Mouse (Mus musculus): Measurements from ENCODE around the gene Atp6v1e2. TPM values are rescaled to one million over a fixed set of nuclear protein-coding genes. Genes with fewer than 3 reads are reported as not detected.

Gene Atp6v1e2
- polyA plus RNA-seq, 1 experiment = not detected

DNA sequence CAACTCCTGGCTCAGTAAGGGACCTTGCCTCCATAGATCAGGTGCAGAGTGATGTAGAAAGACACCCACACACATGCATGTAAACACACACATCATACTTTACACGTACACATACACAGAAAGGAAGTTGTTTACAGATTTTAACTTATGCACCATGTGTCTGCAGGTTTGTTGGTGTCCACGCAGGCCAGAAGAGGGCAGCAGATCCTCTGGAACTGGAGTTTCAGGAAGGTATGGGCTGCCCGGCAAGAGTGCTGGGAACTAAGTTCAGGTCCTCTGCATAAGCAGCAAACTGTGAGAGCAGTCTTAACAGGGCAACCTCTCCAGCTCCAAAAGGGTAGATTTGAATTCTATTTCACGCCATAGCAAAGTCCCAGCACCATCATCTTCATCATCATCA, 32.2 kb downstream of the Atp6v1e2 start:
- TF ChIP-seq CEBPB (IDR thresholded peaks at IDR 0.05; ENCODE audit: low read depth) (no peak), MYOG (IDR thresholded peaks at IDR 0.05; ENCODE audit: control insufficient read depth, extremely low read depth, insufficient read length) (no peak), MYOD1 (IDR thresholded peaks at IDR 0.05; ENCODE audit: control insufficient read depth, insufficient read length, low read depth) (no peak), MAX (IDR thresholded peaks at IDR 0.05) (no peak), CTCF (IDR thresholded peaks at IDR 0.05; ENCODE audit: control insufficient read depth, insufficient read depth, insufficient read length) (no peak), USF1 (IDR thresholded peaks at IDR 0.05; ENCODE audit: low read depth) (no peak), FOSL1 (IDR thresholded peaks at IDR 0.05; ENCODE audit: insufficient read depth, low read length, poor library complexity, severe bottlenecking) (no peak)
- no peaks in the 10 kb centered on the region for H3K36me3 ChIP-seq (ENCODE audit: control insufficient read depth, insufficient read depth)
- H3K79me3 ChIP-seq (ENCODE audit: low read depth) = no peaks in the 10 kb centered on the region
- no peak overlapping the region for H3K4me3 ChIP-seq (ENCODE audit: insufficient read depth, poor library complexity, severe bottlenecking)
- no peaks in the 10 kb centered on the region for H3K79me2 ChIP-seq (ENCODE audit: control insufficient read depth, insufficient read depth)
- no peak overlapping the region for H3ac ChIP-seq (ENCODE audit: control insufficient read depth, insufficient read length, low read depth)
- H3K27me3 ChIP-seq (ENCODE audit: control insufficient read depth, insufficient read depth, insufficient read length) = no peaks in the 10 kb centered on the region

DNA sequence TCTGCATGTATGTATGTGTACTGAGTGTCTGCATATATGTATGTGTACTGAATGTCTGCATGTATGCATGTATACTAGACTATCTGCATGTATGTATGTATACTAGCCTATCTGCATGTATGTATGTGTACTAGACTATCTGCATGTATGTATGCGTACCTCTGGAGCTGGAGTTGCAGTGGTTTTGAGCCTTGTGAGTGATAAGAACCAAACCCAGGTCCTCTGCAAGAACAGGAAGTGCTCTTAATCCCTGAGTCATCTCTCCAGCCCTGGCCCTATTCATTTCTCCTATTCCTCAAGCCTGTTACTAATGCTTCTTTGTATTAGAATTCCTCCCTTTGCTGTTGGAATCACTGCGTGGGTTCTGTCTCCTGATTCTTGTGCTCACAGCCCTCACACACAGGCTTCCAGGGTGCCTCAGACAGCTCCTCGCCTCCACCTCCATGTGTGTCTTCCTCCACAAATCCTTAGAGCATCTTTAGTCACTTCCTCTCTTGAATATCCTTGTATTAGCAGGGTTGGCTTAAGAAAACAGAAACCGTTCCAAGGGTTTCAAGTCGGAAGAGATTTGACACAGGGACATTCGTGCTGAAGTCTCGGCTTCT, 34.6 kb downstream of the Atp6v1e2 start:
- Histone ChIP-seq H3ac (ENCODE audit: control insufficient read depth, insufficient read length, low read depth) (no peak overlapping the region), H3K79me3 (ENCODE audit: low read depth) (no peaks in the 10 kb centered on the region), H3K36me3 (ENCODE audit: control insufficient read depth, insufficient read depth) (no peaks in the 10 kb centered on the region), H3K79me2 (ENCODE audit: control insufficient read depth, insufficient read depth) (no peaks in the 10 kb centered on the region), H3K27me3 (ENCODE audit: control insufficient read depth, insufficient read depth, insufficient read length) (peaks cover 5% of the 10 kb centered on the region), H3K4me3 (ENCODE audit: insufficient read depth, poor library complexity, severe bottlenecking) (no peak overlapping the region)
- TF ChIP-seq CEBPB (IDR thresholded peaks at IDR 0.05; ENCODE audit: low read depth) (no peak), MAX (IDR thresholded peaks at IDR 0.05) (no peak), MYOG (IDR thresholded peaks at IDR 0.05; ENCODE audit: control insufficient read depth, extremely low read depth, insufficient read length) (no peak), CTCF (IDR thresholded peaks at IDR 0.05; ENCODE audit: control insufficient read depth, insufficient read depth, insufficient read length) (no peak), USF1 (IDR thresholded peaks at IDR 0.05; ENCODE audit: low read depth) (no peak), MYOD1 (IDR thresholded peaks at IDR 0.05; ENCODE audit: control insufficient read depth, insufficient read length, low read depth) (no peak), FOSL1 (IDR thresholded peaks at IDR 0.05; ENCODE audit: insufficient read depth, low read length, poor library complexity, severe bottlenecking) (no peak)

DNA sequence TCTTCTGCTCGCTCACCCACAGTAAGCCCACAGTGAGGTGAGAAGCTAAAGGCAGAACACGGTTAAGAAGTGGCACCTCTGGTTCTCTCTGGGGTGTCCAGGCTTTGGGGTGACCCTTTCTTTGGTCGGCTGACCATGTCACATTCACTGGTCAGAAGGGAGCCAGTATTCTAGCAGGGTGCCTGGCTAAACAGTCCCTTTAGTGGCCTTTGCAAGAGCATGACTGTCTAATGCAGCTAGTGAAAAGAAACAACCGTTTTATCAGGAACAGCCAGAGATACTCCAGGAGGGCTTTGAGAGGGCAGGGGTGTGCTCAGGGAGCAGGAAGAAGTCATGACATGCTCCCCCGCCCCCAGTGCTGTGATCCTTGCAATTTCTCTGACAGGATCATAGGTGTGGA, 36.4 kb downstream of the Atp6v1e2 start:
- Histone ChIP-seq H3K36me3 (ENCODE audit: control insufficient read depth, insufficient read depth) (no peaks in the 10 kb centered on the region), H3ac (ENCODE audit: control insufficient read depth, insufficient read length, low read depth) (no peak overlapping the region), H3K79me2 (ENCODE audit: control insufficient read depth, insufficient read depth) (no peaks in the 10 kb centered on the region), H3K27me3 (ENCODE audit: control insufficient read depth, insufficient read depth, insufficient read length) (peaks cover 6% of the 10 kb centered on the region), H3K79me3 (ENCODE audit: low read depth) (no peaks in the 10 kb centered on the region), H3K4me3 (ENCODE audit: insufficient read depth, poor library complexity, severe bottlenecking) (no peak overlapping the region)
- TF ChIP-seq MAX (IDR thresholded peaks at IDR 0.05) (no peak), CEBPB (IDR thresholded peaks at IDR 0.05; ENCODE audit: low read depth) (no peak), MYOD1 (IDR thresholded peaks at IDR 0.05; ENCODE audit: control insufficient read depth, insufficient read length, low read depth) (no peak), MYOG (IDR thresholded peaks at IDR 0.05; ENCODE audit: control insufficient read depth, extremely low read depth, insufficient read length) (no peak), FOSL1 (IDR thresholded peaks at IDR 0.05; ENCODE audit: insufficient read depth, low read length, poor library complexity, severe bottlenecking) (no peak)

DNA sequence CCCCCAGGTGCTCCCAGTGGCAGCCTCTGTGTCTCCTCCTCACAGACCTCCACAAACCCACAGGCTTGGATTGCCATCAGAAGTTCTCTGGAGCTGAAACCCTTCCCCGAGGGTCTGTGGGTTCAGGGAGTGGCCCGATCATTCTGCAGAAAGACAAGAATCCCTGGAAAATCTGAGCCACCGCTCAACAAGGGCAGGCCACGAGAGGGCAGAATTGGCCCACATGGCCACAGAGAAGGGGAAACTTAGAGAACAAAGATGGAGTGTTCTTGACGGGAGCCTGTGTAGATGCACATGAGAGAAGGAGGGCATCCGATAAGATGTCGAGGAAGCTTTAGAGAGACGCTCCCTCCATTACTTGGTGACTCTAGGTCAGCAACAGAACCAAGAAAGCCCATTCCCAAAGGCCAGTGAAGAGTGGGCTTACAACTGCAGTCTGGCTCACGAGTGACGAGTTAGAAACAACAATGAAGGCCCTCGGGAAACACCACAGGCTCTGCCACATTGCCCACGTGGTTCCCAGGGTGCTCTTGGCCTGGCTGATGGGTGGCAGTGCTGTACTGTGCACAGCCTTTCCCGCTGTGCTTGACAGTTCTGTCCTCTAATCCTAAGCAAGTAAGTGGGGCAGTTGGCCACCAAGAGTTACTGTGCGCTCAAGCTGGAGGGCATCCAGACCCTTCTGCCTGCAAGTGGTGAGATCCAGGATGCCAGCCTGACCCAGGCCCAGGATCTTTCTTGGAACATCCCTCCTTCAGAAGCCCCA, 37.8 kb downstream of the Atp6v1e2 start:
- no peaks in the 10 kb centered on the region for H3K79me2 ChIP-seq (ENCODE audit: control insufficient read depth, insufficient read depth)
- no peaks in the 10 kb centered on the region for H3K36me3 ChIP-seq (ENCODE audit: control insufficient read depth, insufficient read depth)
- no peak overlapping the region for H3ac ChIP-seq (ENCODE audit: control insufficient read depth, insufficient read length, low read depth)
- TF ChIP-seq CTCF (IDR thresholded peaks at IDR 0.05; ENCODE audit: control insufficient read depth, insufficient read depth, insufficient read length) (peak; percentile 67), MAX (IDR thresholded peaks at IDR 0.05) (no peak)
- H3K4me3 ChIP-seq (ENCODE audit: insufficient read depth, poor library complexity, severe bottlenecking) = no peak overlapping the region
- peaks cover 6% of the 10 kb centered on the region for H3K27me3 ChIP-seq (ENCODE audit: control insufficient read depth, insufficient read depth, insufficient read length)
- H3K79me3 ChIP-seq (ENCODE audit: low read depth) = no peaks in the 10 kb centered on the region

DNA sequence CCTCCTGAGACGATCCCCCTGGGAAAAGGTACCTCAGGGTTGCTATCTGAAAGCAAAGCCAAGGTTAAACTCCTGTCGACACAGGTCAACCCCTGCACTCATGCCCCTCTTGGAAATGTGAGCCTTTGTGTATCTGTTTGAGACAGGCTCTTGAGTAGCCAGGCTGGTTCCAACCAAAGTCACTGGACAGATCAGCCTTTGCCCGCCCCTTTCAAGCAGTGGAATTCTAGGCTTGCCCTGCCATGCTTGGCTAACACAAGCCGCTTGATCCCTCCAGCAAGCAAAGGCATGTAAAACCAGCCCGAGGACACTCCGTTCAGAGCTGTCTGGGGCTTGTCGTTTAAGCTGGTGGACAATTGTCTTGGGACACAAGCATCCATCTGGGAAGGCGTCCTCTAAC, 39.4 kb downstream of the Atp6v1e2 start:
- Histone ChIP-seq H3K36me3 (ENCODE audit: control insufficient read depth, insufficient read depth) (no peaks in the 10 kb centered on the region), H3K79me2 (ENCODE audit: control insufficient read depth, insufficient read depth) (no peaks in the 10 kb centered on the region), H3ac (ENCODE audit: control insufficient read depth, insufficient read length, low read depth) (no peak overlapping the region), H3K4me3 (ENCODE audit: insufficient read depth, poor library complexity, severe bottlenecking) (no peak overlapping the region), H3K79me3 (ENCODE audit: low read depth) (no peaks in the 10 kb centered on the region), H3K27me3 (ENCODE audit: control insufficient read depth, insufficient read depth, insufficient read length) (peaks cover 6% of the 10 kb centered on the region)
- TF ChIP-seq CEBPB (IDR thresholded peaks at IDR 0.05; ENCODE audit: low read depth) (no peak), USF1 (IDR thresholded peaks at IDR 0.05; ENCODE audit: low read depth) (no peak), MYOD1 (IDR thresholded peaks at IDR 0.05; ENCODE audit: control insufficient read depth, insufficient read length, low read depth) (no peak), CTCF (IDR thresholded peaks at IDR 0.05; ENCODE audit: control insufficient read depth, insufficient read depth, insufficient read length) (no peak), MYOG (IDR thresholded peaks at IDR 0.05; ENCODE audit: control insufficient read depth, extremely low read depth, insufficient read length) (no peak), FOSL1 (IDR thresholded peaks at IDR 0.05; ENCODE audit: insufficient read depth, low read length, poor library complexity, severe bottlenecking) (no peak), MAX (IDR thresholded peaks at IDR 0.05) (no peak)

DNA sequence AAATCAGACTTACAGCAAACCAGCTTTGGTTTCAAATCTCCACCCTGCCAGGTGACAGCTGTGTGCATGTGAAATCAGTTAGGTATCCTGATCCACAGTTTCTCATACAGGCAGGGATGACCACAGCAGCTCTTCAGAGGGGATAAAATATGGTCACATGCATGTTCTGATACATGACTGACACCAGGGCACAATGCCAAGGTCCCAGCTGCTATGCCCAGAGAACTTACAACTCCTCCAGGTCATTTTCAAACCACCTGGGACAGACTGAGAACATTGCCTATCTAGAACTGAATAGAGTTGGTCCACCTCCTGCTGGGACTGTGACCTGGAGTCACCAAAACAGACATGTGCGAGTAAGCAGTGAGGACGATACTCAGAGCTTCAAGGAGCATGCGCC, 40.6 kb downstream of the Atp6v1e2 start:
- TF ChIP-seq USF1 (IDR thresholded peaks at IDR 0.05; ENCODE audit: low read depth) (no peak), MYOD1 (IDR thresholded peaks at IDR 0.05; ENCODE audit: control insufficient read depth, insufficient read length, low read depth) (no peak), MYOG (IDR thresholded peaks at IDR 0.05; ENCODE audit: control insufficient read depth, extremely low read depth, insufficient read length) (no peak), FOSL1 (IDR thresholded peaks at IDR 0.05; ENCODE audit: insufficient read depth, low read length, poor library complexity, severe bottlenecking) (no peak), CTCF (IDR thresholded peaks at IDR 0.05; ENCODE audit: control insufficient read depth, insufficient read depth, insufficient read length) (no peak), MAX (IDR thresholded peaks at IDR 0.05) (no peak), CEBPB (IDR thresholded peaks at IDR 0.05; ENCODE audit: low read depth) (no peak)
- peaks cover 6% of the 10 kb centered on the region for H3K27me3 ChIP-seq (ENCODE audit: control insufficient read depth, insufficient read depth, insufficient read length)
- no peak overlapping the region for H3K4me3 ChIP-seq (ENCODE audit: insufficient read depth, poor library complexity, severe bottlenecking)

More for the DNA sequence above, 40.6 kb downstream of the Atp6v1e2 start:
- Histone ChIP-seq H3K79me2 (ENCODE audit: control insufficient read depth, insufficient read depth) (no peaks in the 10 kb centered on the region), H3ac (ENCODE audit: control insufficient read depth, insufficient read length, low read depth) (no peak overlapping the region), H3K36me3 (ENCODE audit: control insufficient read depth, insufficient read depth) (no peaks in the 10 kb centered on the region), H3K79me3 (ENCODE audit: low read depth) (no peaks in the 10 kb centered on the region)
